ENCODE assay signal across 8 mouse cellular contexts in the genomic region with DNA sequence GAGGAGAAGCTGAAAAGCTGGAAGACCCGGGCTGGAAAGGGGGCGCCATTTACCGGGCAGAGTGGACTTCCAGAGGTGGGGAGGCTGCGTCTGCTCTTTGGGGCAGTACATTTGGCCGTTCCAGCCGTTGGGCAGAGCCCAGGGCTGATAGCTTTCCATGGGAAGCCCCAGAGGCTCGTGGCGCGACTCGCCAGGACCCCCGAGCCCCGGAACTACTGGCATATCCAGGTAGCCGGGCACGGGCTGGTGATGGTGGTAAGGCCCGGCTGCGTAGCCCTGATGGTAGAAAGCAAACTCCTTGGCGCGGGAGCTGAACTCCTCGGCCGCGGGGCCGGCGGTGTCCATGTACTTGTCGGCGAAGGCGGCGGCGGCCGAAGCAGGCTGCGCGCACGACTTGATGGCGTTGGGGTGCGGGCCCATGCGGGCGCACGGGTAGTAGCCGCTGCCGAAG. TPM values are rescaled to one million over a fixed set of nuclear protein-coding genes. Genes with fewer than 3 reads are reported as not detected.
DNase-seq lines count a peak whose midpoint lies in the region; ATAC-seq and TF ChIP-seq lines count a peak whose summit lies in the region.

No protein-coding gene starts in this region.

- H3K4me2 ChIP-seq in forebrain, postnatal 0 days (ENCODE audit: low read depth): peak overlapping the region; percentile 34; the same call in 1 of the 2 replicates
- peak overlapping the region; percentile 50; the same call in 1 of the 2 replicates for H3K4me2 ChIP-seq in liver, embryonic 14.5 days (ENCODE audit: low read depth)

- WGBS in forebrain, postnatal 0 days: 5% methylated on average over 39 of the region's 39 CpGs
- WGBS in liver, embryonic 14.5 days (ENCODE audit: insufficient replicate concordance): 2% methylated on average over 39 of the region's 39 CpGs

- TF ChIP-seq CTCF in forebrain, postnatal 0 days (IDR thresholded peaks at IDR 0.05; ENCODE audit: low read depth): no peak
- no peak for TF ChIP-seq CTCF in liver, embryonic 14.5 days (IDR thresholded peaks at IDR 0.05; ENCODE audit: low read depth)

- peak overlapping the region; percentile 18; the same call in 1 of the 2 replicates for H3K4me3 ChIP-seq in forebrain, postnatal 0 days (ENCODE audit: low read depth, low read length)
- peak overlapping the region in 1 of 2 experiments; percentile 47; a peak in 1 of 4 replicates for H3K4me3 ChIP-seq in liver, embryonic 14.5 days (ENCODE audit: insufficient read depth in 1 of 2, low read depth in 2 of 2, low read length in 2 of 2)

- intact Hi-C loops in heart, postnatal 14 days (cut with DNase I): loop anchor here (5.0 kb wide), 4 partner anchors 707 to 1083 kb away; no protein-coding TSS in a partner anchor

- no peaks in the 10 kb centered on the region for H3K4me1 ChIP-seq in forebrain, postnatal 0 days (ENCODE audit: insufficient read depth)
- no peaks in the 10 kb centered on the region for H3K4me1 ChIP-seq in liver, embryonic 14.5 days (replicated peaks; ENCODE audit: control insufficient read depth in 2 of 2, insufficient read depth in 2 of 2, low read length in 1 of 2)

- no peak overlapping the region for H3K9ac ChIP-seq in forebrain, postnatal 0 days
- H3K9ac ChIP-seq in liver, embryonic 14.5 days (replicated peaks): no peak overlapping the region

- H3K27me3 ChIP-seq in forebrain, postnatal 0 days (ENCODE audit: insufficient read depth, low read length): peaks cover 89% of the 10 kb centered on the region
- peaks cover 96% of the 10 kb centered on the region for H3K27me3 ChIP-seq in liver, embryonic 14.5 days (ENCODE audit: control insufficient read depth, insufficient read depth, low read length)

- no peak for TF ChIP-seq EP300 in liver, embryonic 14.5 days (IDR thresholded peaks at IDR 0.05; ENCODE audit: low read depth)

- no peaks in the 10 kb centered on the region for H3K36me3 ChIP-seq in forebrain, postnatal 0 days (ENCODE audit: insufficient read depth)
- no peaks in the 10 kb centered on the region for H3K36me3 ChIP-seq in liver, embryonic 14.5 days (replicated peaks; ENCODE audit: control insufficient read depth, insufficient read depth, low read depth)

- no peak overlapping the region for H3K27ac ChIP-seq in forebrain, postnatal 0 days (ENCODE audit: low read depth, low read length)
- H3K27ac ChIP-seq in liver, embryonic 14.5 days: no peak overlapping the region

- DNase-seq in heart, adult 11 months: peak; percentile 89
- no peak for DNase-seq in heart, postnatal 14 days
- peak; percentile 44 for DNase-seq in CD4-positive, CD25-positive, alpha-beta regulatory T cell, adult 2 months (ENCODE audit: low read depth, low spot score)
- DNase-seq in forebrain, postnatal 0 days: no peak
- no peak for DNase-seq in liver, embryonic 14.5 days (ENCODE audit: low read depth in 3 of 3, low spot score in 3 of 3)
- no peak for DNase-seq in right cerebral cortex, adult 18-20 months
- no peak for DNase-seq in layer of hippocampus, postnatal 25 days (ENCODE audit: extremely low spot score in 1 of 2, low spot score in 1 of 2)
- no peak for DNase-seq in adrenal gland, postnatal 36 days

- no peaks in the 10 kb centered on the region for H3K9me3 ChIP-seq in forebrain, postnatal 0 days (ENCODE audit: low read length)
- no peaks in the 10 kb centered on the region for H3K9me3 ChIP-seq in liver, embryonic 14.5 days (ENCODE audit: control insufficient read depth, low read length)

- no peak for ATAC-seq in forebrain, postnatal 0 days
- no peak for ATAC-seq in liver, embryonic 14.5 days (ENCODE audit: insufficient read depth)

RNA-seq across cellular contexts. Expression of a gene that starts 0.8 kb away (rescaled TPM):
- total RNA-seq in heart, postnatal 14 days (2021): not detected
- not detected in 2 replicates for total RNA-seq in forebrain, postnatal 0 days (2014; rRNA removed)
- polyA plus RNA-seq in forebrain, postnatal 0 days (2015; fragmentation: Nextera tagmentation; extraction: Ambion mirVana): not detected in 2 replicates
- polyA plus RNA-seq in liver, embryonic 14.5 days (2012; rRNA removed): 0.02 and 0.09 TPM in 2 replicates
- not detected in 2 replicates for polyA plus RNA-seq in liver, embryonic 14.5 days (2014; fragmentation: Nextera tagmentation; extraction: Ambion mirVana)
- not detected for total RNA-seq in layer of hippocampus, postnatal 25 days (2021)
- not detected for total RNA-seq in adrenal gland, postnatal 36 days (2021)

RNA-seq across cellular contexts. Expression of a gene that starts 14.2 kb away (rescaled TPM):
- total RNA-seq in heart, postnatal 14 days (2021): not detected
- not detected in 2 replicates for total RNA-seq in forebrain, postnatal 0 days (2014; rRNA removed)
- polyA plus RNA-seq in forebrain, postnatal 0 days (2015; fragmentation: Nextera tagmentation; extraction: Ambion mirVana): not detected in 2 replicates
- polyA plus RNA-seq in liver, embryonic 14.5 days (2012; rRNA removed): 0.03 TPM in 1 of 2 replicates, not detected in the other
- not detected in 2 replicates for polyA plus RNA-seq in liver, embryonic 14.5 days (2014; fragmentation: Nextera tagmentation; extraction: Ambion mirVana)
- total RNA-seq in layer of hippocampus, postnatal 25 days (2021): not detected
- total RNA-seq in adrenal gland, postnatal 36 days (2021): not detected

RNA-seq across cellular contexts. Expression of a gene that starts 19.2 kb away (rescaled TPM):
- not detected for total RNA-seq in heart, postnatal 14 days (2021)
- total RNA-seq in forebrain, postnatal 0 days (2014; rRNA removed): not detected in 2 replicates
- polyA plus RNA-seq in forebrain, postnatal 0 days (2015; fragmentation: Nextera tagmentation; extraction: Ambion mirVana): not detected in 2 replicates
- polyA plus RNA-seq in liver, embryonic 14.5 days (2012; rRNA removed): 0.04 and 0.19 TPM in 2 replicates
- 0.14 TPM in 1 of 2 replicates, not detected in the other for polyA plus RNA-seq in liver, embryonic 14.5 days (2014; fragmentation: Nextera tagmentation; extraction: Ambion mirVana)
- not detected for total RNA-seq in layer of hippocampus, postnatal 25 days (2021)
- total RNA-seq in adrenal gland, postnatal 36 days (2021): under 1 TPM; 0.20 to 0.30 TPM

RNA-seq across cellular contexts. Expression of a gene that starts 28.9 kb away (rescaled TPM):
- not detected for total RNA-seq in heart, postnatal 14 days (2021)
- total RNA-seq in forebrain, postnatal 0 days (2014; rRNA removed): not detected in 2 replicates
- not detected in 2 replicates for polyA plus RNA-seq in forebrain, postnatal 0 days (2015; fragmentation: Nextera tagmentation; extraction: Ambion mirVana)
- 0.58 and 0.76 TPM in 2 replicates for polyA plus RNA-seq in liver, embryonic 14.5 days (2012; rRNA removed)
- 0.28 and 0.43 TPM in 2 replicates for polyA plus RNA-seq in liver, embryonic 14.5 days (2014; fragmentation: Nextera tagmentation; extraction: Ambion mirVana)
- total RNA-seq in layer of hippocampus, postnatal 25 days (2021): not detected
- 1 to 10 TPM in 1 of 2 experiments, under 1 TPM in 1; 0.56 to 1.3 TPM for total RNA-seq in adrenal gland, postnatal 36 days (2021)

RNA-seq across cellular contexts. Expression of a gene that starts 38.2 kb away (rescaled TPM):
- under 1 TPM; 0.17 to 0.29 TPM for total RNA-seq in heart, postnatal 14 days (2021)
- not detected in 2 replicates for total RNA-seq in forebrain, postnatal 0 days (2014; rRNA removed)
- polyA plus RNA-seq in forebrain, postnatal 0 days (2015; fragmentation: Nextera tagmentation; extraction: Ambion mirVana): not detected in 2 replicates
- polyA plus RNA-seq in liver, embryonic 14.5 days (2012; rRNA removed): 0.18 and 0.26 TPM in 2 replicates
- polyA plus RNA-seq in liver, embryonic 14.5 days (2014; fragmentation: Nextera tagmentation; extraction: Ambion mirVana): 0.18 and 0.23 TPM in 2 replicates
- total RNA-seq in layer of hippocampus, postnatal 25 days (2021): not detected
- 10 to 100 TPM; 19.1 to 20.1 TPM for total RNA-seq in adrenal gland, postnatal 36 days (2021)

Comparison
In these comparisons a context has a peak if more than half of its experiments do, and no peak if none do; other contexts are left out.
1. DNase-seq: peak in heart, adult 11 months (single experiment) and CD4-positive, CD25-positive, alpha-beta regulatory T cell, adult 2 months (single experiment); none in heart, postnatal 14 days (0 of 2), forebrain, postnatal 0 days (single experiment), liver, embryonic 14.5 days (0 of 3), right cerebral cortex, adult 18-20 months (single experiment), layer of hippocampus, postnatal 25 days (0 of 2) and adrenal gland, postnatal 36 days (0 of 2).